Mouse (Mus musculus): ENCODE measurements around the gene Mapk14.

Gene Mapk14

GRCm38 (mm10) chr17:28690776-28691686, at the start of gene Mapk14:
TSS of gene Mapk14 (plus strand) at chr17:28691329.
- DNase-seq, result peak; percentile 99

GRCm38 (mm10) chr17:28643697-28644096, 47.4 kb upstream of the Mapk14 start:
- DNase-seq, result no peak

- no peak for DNase-seq
Observed at GRCm38 (mm10) chr17:28644112-28644511, 47.0 kb upstream of the Mapk14 start.

- DNase-seq, result no peak
Observed at GRCm38 (mm10) chr17:28646221-28646620, 44.9 kb upstream of the Mapk14 start.

GRCm38 (mm10) chr17:28648607-28649370, 42.3 kb upstream of the Mapk14 start:
- DNase-seq, result peak; percentile 16

GRCm38 (mm10) chr17:28650268-28650667, 40.9 kb upstream of the Mapk14 start:
- DNase-seq, result no peak

GRCm38 (mm10) chr17:28657936-28658335, 33.2 kb upstream of the Mapk14 start:
- peak; percentile 7 for DNase-seq

- no peak for DNase-seq
Observed at GRCm38 (mm10) chr17:28659564-28659963, 31.6 kb upstream of the Mapk14 start.

- DNase-seq, result no peak
Observed at GRCm38 (mm10) chr17:28682311-28683084, 8.6 kb upstream of the Mapk14 start.

GRCm38 (mm10) chr17:28683601-28684000, 7.5 kb upstream of the Mapk14 start:
- no peak for DNase-seq

- no peak for DNase-seq
Observed at GRCm38 (mm10) chr17:28684631-28685030, 6.5 kb upstream of the Mapk14 start.

- peak; percentile 25 for DNase-seq
Observed at GRCm38 (mm10) chr17:28687354-28687753, 3.8 kb upstream of the Mapk14 start.

- no peak for DNase-seq
Observed at GRCm38 (mm10) chr17:28689586-28690283, 1.4 kb upstream of the Mapk14 start, which contains the start of gene Slc26a8. TSS of gene Slc26a8 (minus strand) at chr17:28690233.

- DNase-seq, result peak; percentile 56
Observed at GRCm38 (mm10) chr17:28691687-28692340, 685 bp downstream of the Mapk14 start.

GRCm38 (mm10) chr17:28692341-28692710, 1.2 kb downstream of the Mapk14 start:
- no peak for DNase-seq

- DNase-seq, result no peak
Observed at GRCm38 (mm10) chr17:28693086-28693485, 2.0 kb downstream of the Mapk14 start.

GRCm38 (mm10) chr17:28694078-28694477, 2.9 kb downstream of the Mapk14 start:
- no peak for DNase-seq

- DNase-seq, result no peak
Observed at GRCm38 (mm10) chr17:28694832-28695231, 3.7 kb downstream of the Mapk14 start.

GRCm38 (mm10) chr17:28696641-28697040, 5.5 kb downstream of the Mapk14 start:
- DNase-seq, result no peak

GRCm38 (mm10) chr17:28697290-28698195, 6.4 kb downstream of the Mapk14 start:
- DNase-seq, result no peak

- peak; percentile 62 for DNase-seq
Observed at GRCm38 (mm10) chr17:28698245-28698644, 7.1 kb downstream of the Mapk14 start.
